Mouse (Mus musculus) midbrain, embryonic 12.5 days (tissue): Measurements from ENCODE around the gene Gm49711. TPM values are rescaled to one million over a fixed set of nuclear protein-coding genes. Genes with fewer than 3 reads are reported as not detected.

Source experiments
- ATAC-seq: fragments of 200-750 bp; cut with Nextera tagmentation; 2 replicates; pipeline ENCODE4 v1.8.0; 2017; ENCODE audit warnings: low read depth, moderate TSS enrichment, moderate library complexity; ENCODE audit not compliant: low FRiP score
- H3K27ac ChIP-seq: fragments of 300-500 bp; sonication (generic); replicated peaks from 2 replicates; pipeline ENCODE4 v1.5.1; 2016; ENCODE audit warnings: mild to moderate bottlenecking
- H3K27me3 ChIP-seq: fragments of 300-500 bp; sonication (generic); 2 replicates; pipeline ENCODE4 v1.6.1; 2016; ENCODE audit warnings: mild to moderate bottlenecking
- H3K36me3 ChIP-seq: fragments of 300-500 bp; sonication (generic); 2 replicates; pipeline ENCODE4 v1.6.1; 2016
- H3K4me1 ChIP-seq: fragments of 300-500 bp; sonication (generic); 2 replicates; pipeline ENCODE4 v1.6.1; 2016
- H3K4me2 ChIP-seq: fragments of 300-500 bp; sonication (generic); replicated peaks from 2 replicates; pipeline ENCODE4 v1.6.1; 2016; ENCODE audit warnings: mild to moderate bottlenecking, moderate library complexity
- H3K4me3 ChIP-seq: fragments of 300-500 bp; sonication (generic); 2 replicates; pipeline ENCODE4 v1.5.1; 2016; ENCODE audit warnings: mild to moderate bottlenecking
- H3K9ac ChIP-seq: fragments of 300-500 bp; sonication (generic); replicated peaks from 2 replicates; pipeline ENCODE4 v1.6.1; 2016; ENCODE audit warnings: mild to moderate bottlenecking, moderate library complexity
- H3K9me3 ChIP-seq: fragments of 300-500 bp; sonication (generic); 2 replicates; pipeline ENCODE4 v1.6.1; 2016; ENCODE audit warnings: mild to moderate bottlenecking
- WGBS: fragments of 180-500 bp; shearing (Covaris S2); methylation state at CpG from one replicate; pipeline ENCODE4 v1.1.7; 2016; 5-methylcytosine and 5-hydroxymethylcytosine counted together
- polyA plus RNA-seq: library from polyadenylated mRNA; unstranded; fragments of >200 nt; fragmentation: Nextera tagmentation; extraction: Ambion mirVana; gene quantifications from 2 replicates; pipeline ENCODE4 v1.2.1, GENCODE M21; 2016

The Gm49711 gene
- polyA plus RNA-seq, 1 experiment from 2014 or later, result not detected

GRCm38 (mm10) chr16:92159114-92159513 lies 101.0 kb downstream of the Gm49711 start:
- Histone ChIP-seq H3K27me3 (peaks cover 23% of the 10 kb centered on the region; the same call in 1 of the 2 replicates), H3K9me3 (no peaks in the 10 kb centered on the region), H3K4me2 (peak overlapping the region; percentile 86), H3K36me3 (no peaks in the 10 kb centered on the region), H3K4me3 (peak overlapping the region; percentile 52; the same call in 1 of the 2 replicates), H3K27ac (no peak overlapping the region; the same call in 1 of the 2 replicates), H3K4me1 (peaks cover 18% of the 10 kb centered on the region), H3K9ac (peak overlapping the region; percentile 59)
- 57% methylated on average over 6 of the region's 6 CpGs for WGBS
- no peak for ATAC-seq

DNA sequence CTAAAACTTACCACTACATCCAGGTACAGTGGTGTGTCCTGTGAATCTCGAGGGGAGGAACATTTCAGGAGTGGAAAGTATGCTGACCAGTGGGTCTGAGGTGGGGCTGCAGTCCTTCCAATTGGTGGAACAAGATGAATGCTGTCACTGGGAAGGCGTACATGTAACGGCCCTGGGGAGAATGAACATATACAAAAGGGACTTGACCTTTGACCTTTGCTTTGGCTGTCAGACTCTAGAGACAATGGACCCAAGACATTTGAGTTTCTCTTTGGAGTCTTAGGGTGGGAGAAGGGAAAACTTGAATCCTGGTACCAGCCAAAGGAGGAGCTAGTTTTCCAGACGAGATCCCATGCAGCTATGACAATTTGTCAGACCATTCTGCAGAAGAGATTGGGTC lies 104.2 kb downstream of the Gm49711 start:
- Histone ChIP-seq H3K9ac (no peak overlapping the region), H3K4me3 (no peak overlapping the region), H3K4me1 (peaks cover 18% of the 10 kb centered on the region), H3K9me3 (no peaks in the 10 kb centered on the region), H3K36me3 (no peaks in the 10 kb centered on the region), H3K27me3 (peaks cover 9% of the 10 kb centered on the region; the same call in 1 of the 2 replicates), H3K4me2 (no peak overlapping the region), H3K27ac (no peak overlapping the region)
- no peak for ATAC-seq
- WGBS, result 24% methylated on average over 4 of the region's 4 CpGs

- peaks cover 7% of the 10 kb centered on the region for H3K4me1 ChIP-seq
- 81% methylated on average over 4 of the region's 4 CpGs for WGBS
- no peak for ATAC-seq
- no peak overlapping the region for H3K4me3 ChIP-seq
- H3K9ac ChIP-seq, result no peak overlapping the region
- 0 out of 2 replicates have a peak, but pooled peaks cover 5% of the 10 kb centered on the region for H3K27me3 ChIP-seq
- H3K36me3 ChIP-seq, result no peaks in the 10 kb centered on the region
- 0 out of 2 replicates have a peak, but pooled peaks cover 3% of the 10 kb centered on the region for H3K9me3 ChIP-seq
- H3K4me2 ChIP-seq, result no peak overlapping the region
- no peak overlapping the region for H3K27ac ChIP-seq
Measured at GRCm38 (mm10) chr16:92163545-92163944, 105.4 kb downstream of the Gm49711 start.

DNA sequence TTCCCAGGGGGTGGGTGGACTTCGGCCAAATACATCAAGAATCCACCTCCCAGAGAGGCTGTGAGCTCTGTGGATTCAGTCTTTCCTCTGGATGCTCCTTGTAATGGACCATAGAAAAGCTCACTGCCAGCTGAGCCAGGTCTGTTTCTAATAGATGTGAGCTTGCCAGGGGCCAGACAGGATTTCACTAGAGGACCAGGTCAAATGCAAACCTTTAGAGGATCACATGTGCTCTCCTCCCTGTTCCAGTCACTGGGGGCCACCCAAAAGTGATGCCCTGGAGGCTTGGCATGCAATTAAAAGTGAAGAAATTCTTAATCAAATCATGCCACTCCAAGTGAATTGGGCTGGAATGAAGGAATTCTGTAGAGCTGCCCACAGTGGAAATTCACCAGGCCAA lies 117.9 kb downstream of the Gm49711 start:
- 72% methylated on average over 1 of the region's 1 CpGs for WGBS
- no peak for ATAC-seq
- no peaks in the 10 kb centered on the region for H3K9me3 ChIP-seq

DNA sequence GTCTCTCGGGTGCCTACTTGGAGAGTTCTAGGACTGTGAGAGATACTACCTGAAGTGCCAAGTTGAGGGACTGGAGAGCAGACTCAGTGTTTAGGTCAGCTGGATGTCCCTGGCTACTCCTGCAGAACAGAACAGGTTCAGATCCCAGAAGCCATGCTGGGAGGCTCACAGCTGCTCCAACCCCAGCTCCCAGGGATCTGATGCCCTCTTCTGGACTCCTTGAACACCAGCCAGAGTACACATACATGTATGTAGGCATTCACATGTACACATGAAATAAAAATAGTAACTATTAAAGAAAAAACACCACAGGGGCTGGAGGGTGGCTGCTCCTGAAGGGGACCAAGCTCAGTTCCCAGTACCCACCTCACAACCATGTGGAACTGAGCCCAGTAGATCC lies 119.6 kb downstream of the Gm49711 start:
- H3K9me3 ChIP-seq, result no peaks in the 10 kb centered on the region
- 100% methylated on average over 1 of the region's 1 CpGs for WGBS
- ATAC-seq, result no peak

More for the DNA sequence above, 117.9 kb downstream of the Gm49711 start:
- Histone ChIP-seq H3K9ac (no peak overlapping the region), H3K4me2 (no peak overlapping the region), H3K4me3 (no peak overlapping the region), H3K27me3 (no peaks in the 10 kb centered on the region), H3K36me3 (no peaks in the 10 kb centered on the region), H3K27ac (no peak overlapping the region), H3K4me1 (no peaks in the 10 kb centered on the region)

DNA sequence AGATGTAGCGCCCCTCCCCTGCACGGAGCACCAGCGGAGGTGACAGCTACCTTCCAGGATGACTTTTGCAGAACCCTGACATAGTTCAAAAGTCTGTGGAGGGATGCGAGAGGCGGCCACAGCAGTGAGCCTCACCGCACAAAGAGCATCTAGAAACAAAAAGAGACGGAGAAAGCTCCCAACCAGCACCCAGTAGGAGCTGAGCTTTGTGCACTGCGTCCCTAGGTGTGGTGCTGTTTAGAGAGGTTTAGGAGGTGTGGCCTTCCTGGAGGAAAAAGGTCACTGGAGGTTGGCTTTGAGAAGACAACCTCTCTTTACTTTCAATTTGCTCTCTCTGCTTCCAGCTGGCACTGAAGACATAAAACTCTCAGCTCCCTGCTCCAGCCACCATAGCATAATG lies 121.2 kb downstream of the Gm49711 start:
- Histone ChIP-seq H3K4me2 (no peak overlapping the region), H3K27ac (no peak overlapping the region), H3K9me3 (no peaks in the 10 kb centered on the region), H3K4me1 (no peaks in the 10 kb centered on the region), H3K4me3 (no peak overlapping the region), H3K36me3 (no peaks in the 10 kb centered on the region), H3K27me3 (no peaks in the 10 kb centered on the region), H3K9ac (no peak overlapping the region)
- 79% methylated on average over 8 of the region's 8 CpGs for WGBS
- ATAC-seq, result no peak

More for the DNA sequence above, 119.6 kb downstream of the Gm49711 start:
- Histone ChIP-seq H3K4me1 (no peaks in the 10 kb centered on the region), H3K27me3 (no peaks in the 10 kb centered on the region), H3K4me3 (no peak overlapping the region), H3K36me3 (no peaks in the 10 kb centered on the region), H3K27ac (no peak overlapping the region), H3K9ac (no peak overlapping the region), H3K4me2 (no peak overlapping the region)

DNA sequence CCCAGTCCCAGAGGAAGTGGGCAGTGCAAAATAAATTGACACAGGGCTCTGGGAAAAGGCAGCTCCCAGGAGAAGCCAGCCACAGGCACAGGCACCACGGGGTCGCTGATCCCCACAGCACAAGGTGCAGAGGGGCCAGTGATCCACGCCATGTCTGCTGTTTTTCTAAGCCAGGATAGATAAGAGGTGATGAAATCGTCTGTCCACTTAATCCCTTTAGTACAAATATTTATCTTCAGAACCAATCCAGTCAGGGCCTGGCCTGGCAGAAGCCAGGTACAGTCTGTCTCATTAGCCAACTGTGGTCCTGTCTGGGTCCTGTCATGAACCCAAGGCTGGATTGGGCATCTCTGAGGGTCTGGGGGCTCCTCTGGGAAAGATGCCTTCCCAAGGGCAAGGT lies 125.4 kb downstream of the Gm49711 start:
- Histone ChIP-seq H3K27me3 (no peaks in the 10 kb centered on the region), H3K9ac (no peak overlapping the region), H3K9me3 (no peaks in the 10 kb centered on the region), H3K4me1 (no peaks in the 10 kb centered on the region), H3K4me2 (no peak overlapping the region), H3K4me3 (no peak overlapping the region), H3K36me3 (no peaks in the 10 kb centered on the region), H3K27ac (no peak overlapping the region)
- 66% methylated on average over 4 of the region's 4 CpGs for WGBS
- ATAC-seq, result no peak

DNA sequence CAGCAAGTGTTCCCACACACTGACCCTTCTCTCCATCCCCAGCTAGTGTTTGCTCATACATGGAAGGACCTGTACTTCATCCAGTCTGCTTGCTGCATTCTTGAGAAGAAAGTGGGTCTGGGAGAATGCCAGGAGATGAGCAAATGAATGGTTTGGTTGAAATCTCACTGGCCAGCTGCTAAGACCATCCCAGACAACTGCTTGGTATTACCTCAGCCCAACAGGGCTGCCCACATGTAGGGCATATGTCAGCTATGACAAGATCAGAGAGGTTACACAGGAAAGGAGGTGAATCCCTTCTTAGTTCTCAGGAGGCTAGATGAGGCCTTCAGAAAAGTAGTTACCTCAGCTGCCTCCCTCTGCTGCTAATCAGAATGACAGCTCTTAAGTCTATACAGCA lies 132.5 kb downstream of the Gm49711 start:
- H3K36me3 ChIP-seq, result no peaks in the 10 kb centered on the region
- H3K9me3 ChIP-seq, result no peaks in the 10 kb centered on the region
- no peaks in the 10 kb centered on the region for H3K4me1 ChIP-seq
- H3K27me3 ChIP-seq, result no peaks in the 10 kb centered on the region
- H3K4me2 ChIP-seq, result no peak overlapping the region
- H3K4me3 ChIP-seq, result no peak overlapping the region
- H3K9ac ChIP-seq, result no peak overlapping the region
- no peak overlapping the region for H3K27ac ChIP-seq
- no peak for ATAC-seq

DNA sequence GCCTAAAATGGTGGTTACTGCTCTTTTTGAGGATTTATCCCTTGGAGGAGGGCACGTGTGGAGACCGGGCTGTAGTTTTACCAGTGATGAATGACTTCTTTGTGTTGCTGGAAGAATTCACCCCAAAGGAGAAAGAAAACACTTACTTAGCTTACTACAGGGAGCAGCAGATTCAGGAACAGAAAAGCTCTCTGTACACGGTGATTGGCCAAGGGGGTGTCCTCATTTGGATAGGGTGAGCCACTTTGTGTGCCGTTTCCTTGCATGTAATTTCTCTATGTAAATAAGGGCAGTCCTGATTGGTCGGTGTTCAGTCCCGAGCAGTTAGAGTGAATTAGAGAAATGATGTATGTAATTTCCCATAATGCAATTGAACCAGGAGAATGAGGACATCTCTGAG lies 137.0 kb downstream of the Gm49711 start:
- Histone ChIP-seq H3K4me3 (no peak overlapping the region), H3K9me3 (peaks cover 5% of the 10 kb centered on the region; the same call in 1 of the 2 replicates), H3K9ac (no peak overlapping the region), H3K27ac (no peak overlapping the region), H3K36me3 (no peaks in the 10 kb centered on the region), H3K4me1 (no peaks in the 10 kb centered on the region), H3K4me2 (no peak overlapping the region), H3K27me3 (no peaks in the 10 kb centered on the region)
- ATAC-seq, result no peak
- 76% methylated on average over 6 of the region's 6 CpGs for WGBS

DNA sequence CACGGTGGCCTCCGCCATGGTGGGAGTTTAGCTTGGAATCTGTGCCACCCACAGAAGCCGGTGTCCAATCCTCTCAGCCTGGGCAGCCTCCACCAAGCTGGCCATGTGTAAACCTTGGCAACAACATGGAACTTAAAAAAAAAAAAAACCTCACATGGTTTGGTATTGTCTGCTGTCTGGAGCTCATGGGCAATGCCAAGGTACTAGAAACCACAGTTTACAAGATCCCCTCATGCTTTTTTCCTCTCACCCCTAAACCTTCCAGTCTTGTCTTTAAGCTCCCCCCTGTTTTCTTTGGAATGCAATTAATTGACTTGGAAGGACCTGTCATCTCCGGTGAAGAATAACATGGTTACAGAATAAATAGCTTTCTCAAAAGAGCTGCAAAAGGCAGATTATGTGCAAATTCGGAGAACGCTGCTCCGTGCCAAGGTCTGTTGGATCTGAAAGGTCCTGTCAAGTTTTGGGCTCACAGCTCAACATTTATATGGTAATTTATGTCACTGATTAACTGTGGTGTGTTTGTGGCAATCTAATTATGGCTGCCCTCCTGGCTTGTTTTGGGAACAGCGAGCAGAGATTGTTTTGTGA lies 138.7 kb downstream of the Gm49711 start:
- Histone ChIP-seq H3K27ac (no peak overlapping the region), H3K9me3 (peaks cover 5% of the 10 kb centered on the region; the same call in 1 of the 2 replicates), H3K27me3 (no peaks in the 10 kb centered on the region), H3K4me2 (no peak overlapping the region), H3K4me3 (no peak overlapping the region), H3K9ac (no peak overlapping the region), H3K4me1 (0 out of 2 replicates have a peak, but pooled peaks cover 6% of the 10 kb centered on the region), H3K36me3 (no peaks in the 10 kb centered on the region)
- no peak for ATAC-seq
- 76% methylated on average over 8 of the region's 8 CpGs for WGBS

DNA sequence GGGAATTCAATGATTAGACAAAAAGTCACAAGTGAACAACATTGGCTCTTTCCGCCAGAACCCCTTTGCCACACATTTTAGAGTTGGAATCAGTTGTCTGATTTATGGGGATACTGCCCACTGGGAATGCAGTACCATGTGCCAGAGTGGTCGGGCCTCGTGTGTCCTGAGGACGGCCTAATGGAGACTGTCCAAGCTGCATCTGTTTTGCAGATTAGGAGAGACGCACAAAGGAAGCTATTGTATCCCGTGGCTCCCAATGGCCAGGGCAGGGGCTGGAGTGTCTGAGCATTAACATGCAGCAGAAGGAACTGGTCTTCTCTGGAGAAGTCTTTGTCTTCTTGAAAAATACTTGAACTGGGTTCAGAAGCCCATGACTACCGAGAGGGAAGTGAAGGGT lies 142.5 kb downstream of the Gm49711 start:
- H3K27me3 ChIP-seq, result no peaks in the 10 kb centered on the region
- H3K27ac ChIP-seq, result no peak overlapping the region
- 49% methylated on average over 7 of the region's 7 CpGs for WGBS
- H3K9me3 ChIP-seq, result peaks cover 5% of the 10 kb centered on the region; the same call in 1 of the 2 replicates
- no peak overlapping the region for H3K4me3 ChIP-seq
- no peaks in the 10 kb centered on the region for H3K36me3 ChIP-seq
- no peak overlapping the region for H3K4me2 ChIP-seq
- H3K9ac ChIP-seq, result no peak overlapping the region
- H3K4me1 ChIP-seq, result 0 out of 2 replicates have a peak, but pooled peaks cover 6% of the 10 kb centered on the region
- 0 out of 2 replicates have a peak, but pooled peaks have one; percentile 38 for ATAC-seq

DNA sequence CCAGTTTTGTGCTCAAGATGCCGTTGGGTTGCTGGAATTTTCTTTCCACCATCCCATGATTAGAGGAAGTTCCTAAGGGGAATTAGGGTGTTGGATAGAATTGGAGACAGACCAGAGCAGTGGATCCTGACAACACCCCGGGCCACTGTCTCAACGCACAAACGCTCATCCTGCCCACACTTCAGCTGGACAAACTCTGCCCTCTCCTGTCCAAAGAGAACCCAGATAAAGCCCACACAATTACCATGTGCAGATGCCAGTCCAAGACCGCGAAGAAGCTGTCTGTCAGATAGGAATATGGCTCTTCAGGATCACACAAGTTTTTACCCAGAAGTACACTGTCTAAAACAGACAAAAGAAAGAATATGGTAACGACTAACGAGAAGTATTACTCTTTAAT lies 145.5 kb downstream of the Gm49711 start:
- Histone ChIP-seq H3K4me1 (0 out of 2 replicates have a peak, but pooled peaks cover 6% of the 10 kb centered on the region), H3K27me3 (no peaks in the 10 kb centered on the region), H3K9me3 (peaks cover 5% of the 10 kb centered on the region; the same call in 1 of the 2 replicates), H3K9ac (no peak overlapping the region), H3K36me3 (no peaks in the 10 kb centered on the region), H3K27ac (no peak overlapping the region), H3K4me2 (no peak overlapping the region), H3K4me3 (no peak overlapping the region)
- 87% methylated on average over 8 of the region's 8 CpGs for WGBS
- ATAC-seq, result no peak
